Mouse (Mus musculus) ovary, postnatal 10 days (tissue): ENCODE data around the gene Dbx2.

Experiments used
- DNase-seq: peaks from one replicate; pipeline ENCODE4 v3.0.0; 2022; ENCODE audit warnings: low spot score

The Dbx2 gene

DNA sequence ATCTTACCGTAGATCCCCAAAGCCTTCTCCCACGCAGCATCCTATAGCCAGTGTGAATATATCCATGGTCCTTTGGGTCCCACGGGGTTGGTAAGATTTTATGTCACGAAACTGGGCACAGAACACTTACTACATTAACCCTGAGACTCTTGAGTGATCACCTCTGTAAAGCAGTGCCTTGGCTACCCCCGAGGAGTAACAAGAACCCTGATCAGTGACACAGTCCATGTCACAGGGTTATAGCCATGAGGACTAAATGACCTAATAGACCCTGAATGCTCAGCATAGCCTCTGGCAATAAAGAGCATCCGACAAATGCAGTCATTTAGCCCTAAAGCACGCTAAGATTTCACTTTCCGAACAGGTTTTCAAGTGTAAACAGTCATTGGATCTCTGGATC is 33.0 kb downstream of the Dbx2 start:
- DNase-seq: no peak

DNA sequence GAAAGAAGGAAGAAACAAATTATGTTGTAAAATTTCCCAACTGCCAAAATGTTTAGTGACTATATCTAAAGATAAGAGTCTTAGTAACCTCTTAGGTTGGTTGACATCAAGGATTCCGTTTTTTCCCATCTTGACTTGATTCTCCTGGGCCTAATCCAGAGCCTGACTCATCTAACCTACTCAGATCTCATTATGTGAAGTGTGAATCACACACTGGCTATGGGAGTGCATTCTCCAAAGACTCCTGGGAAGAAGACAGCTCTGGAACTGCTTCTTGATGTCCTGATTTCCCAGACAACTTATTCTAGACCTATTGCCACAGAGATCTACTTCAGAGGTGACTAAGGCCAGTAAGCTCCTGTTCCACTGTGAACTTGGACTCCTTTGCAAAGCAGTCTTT is 43.2 kb downstream of the Dbx2 start:
- DNase-seq: no peak

DNA sequence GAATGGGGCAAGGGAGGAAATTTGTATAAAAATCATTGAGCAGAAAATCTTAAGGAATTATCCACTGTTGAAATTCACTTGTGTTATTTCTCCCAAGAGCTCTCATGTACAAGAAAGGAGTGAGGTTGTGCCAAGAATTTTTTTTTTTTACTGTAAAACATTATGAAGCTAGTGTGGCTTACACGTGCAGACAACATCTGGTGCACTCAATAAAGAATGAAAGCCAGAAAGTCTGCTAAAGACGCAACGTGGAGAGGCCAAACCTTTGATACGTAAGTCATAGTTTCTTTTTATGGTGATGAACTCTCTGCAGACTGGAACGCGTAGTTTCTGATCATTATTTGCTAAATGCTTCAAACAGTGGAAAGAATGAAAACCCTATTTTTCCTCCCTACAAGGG is 54.6 kb downstream of the Dbx2 start:
- no peak for DNase-seq

GRCm38 (mm10) chr15:95598630-95599029 is 57.1 kb downstream of the Dbx2 start:
- no peak for DNase-seq

GRCm38 (mm10) chr15:95586906-95587305 is 68.9 kb downstream of the Dbx2 start:
- DNase-seq: no peak

DNA sequence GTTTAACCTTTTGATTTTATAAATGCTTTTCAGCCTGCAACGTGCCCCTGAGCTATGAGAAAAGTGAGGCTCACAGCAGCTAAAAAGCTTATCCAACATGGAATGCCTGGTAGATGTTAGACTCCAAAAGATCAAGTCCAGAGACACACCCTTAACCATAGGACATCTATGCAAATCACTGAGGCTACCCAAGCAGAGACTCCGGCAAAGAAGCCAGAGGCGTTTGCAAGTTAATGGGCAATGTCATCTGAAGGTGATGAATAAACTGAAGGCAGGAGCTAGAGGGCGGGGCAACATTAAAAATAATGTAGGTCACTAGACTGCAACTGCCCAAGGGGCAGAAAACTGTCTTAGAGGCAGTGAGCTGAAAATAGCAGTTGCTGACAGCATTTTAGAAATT is 70.9 kb downstream of the Dbx2 start:
- no peak for DNase-seq

DNA sequence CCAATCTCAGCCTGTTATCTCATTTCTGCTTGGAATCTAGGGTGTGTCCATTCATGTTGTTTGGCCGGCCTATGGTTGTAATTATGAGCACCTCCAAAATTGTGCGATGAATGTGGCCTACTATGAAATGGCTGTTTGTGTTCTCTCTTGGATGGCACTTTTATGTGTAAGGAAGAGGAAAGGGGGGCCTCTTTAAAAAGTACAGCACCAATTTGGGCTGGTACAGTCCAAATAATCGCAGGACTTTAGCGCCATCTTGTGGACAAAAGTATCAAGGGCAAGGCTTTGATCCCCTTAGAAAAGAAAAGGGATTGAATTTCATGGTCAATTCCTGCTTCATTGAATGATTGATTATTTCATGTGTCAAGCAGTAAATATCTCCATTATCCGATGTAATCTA is 81.1 kb downstream of the Dbx2 start:
- no peak for DNase-seq
